Mouse (Mus musculus) cerebellum, adult 2 months (tissue): ENCODE measurements around the gene Dand5.

Source experiments
- CTCF ChIP-seq: fragments of 200-500 bp; IDR thresholded peaks from 2 replicates; pipeline ENCODE4 v1.5.1; 2011; ENCODE audit warnings: low read depth, mild to moderate bottlenecking, control low read depth, low read length, moderate library complexity, borderline replicate concordance; ENCODE audit not compliant: insufficient read depth
- POLR2A ChIP-seq: fragments of 200-500 bp; IDR thresholded peaks from 2 replicates; pipeline ENCODE4 v1.6.1; 2011; ENCODE audit warnings: low read length, control low read depth, borderline replicate concordance; ENCODE audit not compliant: insufficient read depth

- no peak for TF ChIP-seq CTCF
- no peak; the same call in 1 of the 2 replicates for TF ChIP-seq POLR2A
Measured at GRCm38 (mm10) chr8:84771941-84772378, 50.7 kb downstream of the Dand5 start.
